Mouse (Mus musculus): ENCODE results near the gene Txlng. TPM values are rescaled to one million over a fixed set of nuclear protein-coding genes. Genes with fewer than 3 reads are reported as not detected.
"Not testable (repeated sequence)": the region's sequence is repeated elsewhere in the genome, so short reads cannot be mapped to it uniquely, and the experiment has no call there.

Txlng gene
- polyA plus RNA-seq (2017; shearing (Covaris generic)): 10 to 100 TPM; 23.1 to 27.5 (median 23.6) TPM

- peak; percentile 92 for ATAC-seq
Measured at GRCm38 (mm10) chrX:162829203-162829708, at the start of gene Txlng. Gene Txlng (minus strand): TSS chrX:162829454.

- ATAC-seq: no peak
Measured at GRCm38 (mm10) chrX:162878236-162878635, 49.0 kb upstream of the Txlng start.

DNA sequence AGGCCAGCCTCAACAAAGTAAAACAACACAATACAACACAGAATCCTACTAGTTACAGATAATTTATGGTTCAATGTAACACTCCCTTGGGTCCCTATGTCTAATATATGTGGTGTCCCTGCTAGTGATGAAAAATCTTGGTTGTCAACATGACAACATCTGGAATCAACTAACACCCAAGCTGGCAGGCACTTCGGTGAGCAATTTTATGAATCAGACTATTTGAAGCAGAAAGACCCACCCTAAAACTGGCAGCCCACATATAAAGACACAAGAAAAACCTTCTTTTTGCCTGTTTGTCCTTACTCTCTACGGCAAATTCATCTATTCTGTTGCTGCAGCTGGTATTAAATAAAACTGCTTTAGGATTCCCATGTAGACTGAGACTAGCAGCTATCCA, 44.5 kb upstream of the Txlng start:
- no peak for ATAC-seq

DNA sequence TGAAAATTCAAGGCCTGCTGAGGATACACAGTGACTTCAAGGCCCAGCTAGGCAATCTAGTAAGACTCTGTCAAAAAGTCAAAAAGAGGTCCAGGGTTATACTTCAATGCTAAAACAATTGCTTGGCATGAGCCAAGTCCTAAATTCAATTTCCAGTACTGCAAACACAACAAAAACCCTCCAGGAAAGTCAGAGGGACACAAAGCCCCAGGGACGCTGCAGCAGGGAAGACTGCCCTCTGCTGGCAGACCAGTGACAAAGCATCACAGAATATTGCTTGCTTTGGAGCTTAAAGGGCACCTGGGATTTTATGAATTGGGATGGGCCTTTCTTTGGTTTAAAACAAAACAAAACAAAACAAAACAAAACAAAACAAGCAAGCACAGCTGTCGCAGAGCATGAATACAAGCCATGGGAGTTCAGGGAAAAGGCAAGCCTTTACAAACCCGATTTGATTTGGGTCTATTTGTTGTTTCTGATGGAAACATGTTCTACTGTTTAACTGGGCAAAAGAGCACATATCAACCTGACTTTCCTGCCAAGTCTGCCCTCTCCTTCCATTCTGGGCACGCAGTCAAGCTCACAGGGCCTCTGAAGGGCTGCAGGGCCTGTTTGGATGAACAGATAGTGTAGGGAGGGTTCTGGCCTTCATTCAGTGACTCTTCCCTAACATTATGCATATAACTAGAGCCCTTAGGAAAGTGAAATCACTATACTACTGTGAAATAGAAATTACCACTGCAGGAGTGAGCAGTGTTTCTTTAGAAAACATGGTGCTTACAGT, 42.7 kb upstream of the Txlng start:
- no peak for ATAC-seq

GRCm38 (mm10) chrX:162868294-162868965, 39.2 kb upstream of the Txlng start:
- no peak for ATAC-seq

- ATAC-seq: no peak
Measured at GRCm38 (mm10) chrX:162848682-162849081, 19.4 kb upstream of the Txlng start.

- ATAC-seq: no peak
Measured at GRCm38 (mm10) chrX:162845531-162845930, 16.3 kb upstream of the Txlng start.

DNA sequence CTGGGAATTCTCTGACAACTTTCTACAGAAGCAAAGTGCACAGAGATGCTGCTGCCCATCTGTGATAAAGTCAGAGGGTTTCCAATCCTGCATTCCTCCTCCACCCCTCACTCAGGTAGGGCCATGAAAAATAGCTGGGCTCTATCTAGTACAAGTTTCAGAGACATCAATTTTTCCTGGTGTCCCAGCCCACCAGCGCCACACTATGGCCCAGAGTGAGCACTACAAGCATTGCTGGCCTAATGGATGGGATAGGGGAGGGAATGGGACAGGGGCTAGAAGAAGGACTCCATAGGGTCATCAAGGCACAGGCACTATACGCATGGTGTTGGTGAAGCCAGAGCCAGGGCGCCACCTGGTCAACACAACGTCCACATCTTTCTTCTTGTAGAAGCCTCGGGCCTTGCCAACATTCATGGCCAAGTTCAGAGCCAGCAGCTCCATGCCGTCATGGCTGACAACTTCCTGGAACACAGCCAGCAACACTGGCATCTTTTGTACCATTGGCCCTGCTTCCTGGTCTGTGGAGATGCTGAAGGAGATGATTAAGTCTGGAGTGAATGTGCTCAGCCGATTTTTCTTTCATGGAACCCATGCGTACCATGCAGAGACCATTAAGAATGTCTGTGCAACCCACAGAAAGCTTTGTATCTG, 15.3 kb upstream of the Txlng start:
- ATAC-seq: no peak

DNA sequence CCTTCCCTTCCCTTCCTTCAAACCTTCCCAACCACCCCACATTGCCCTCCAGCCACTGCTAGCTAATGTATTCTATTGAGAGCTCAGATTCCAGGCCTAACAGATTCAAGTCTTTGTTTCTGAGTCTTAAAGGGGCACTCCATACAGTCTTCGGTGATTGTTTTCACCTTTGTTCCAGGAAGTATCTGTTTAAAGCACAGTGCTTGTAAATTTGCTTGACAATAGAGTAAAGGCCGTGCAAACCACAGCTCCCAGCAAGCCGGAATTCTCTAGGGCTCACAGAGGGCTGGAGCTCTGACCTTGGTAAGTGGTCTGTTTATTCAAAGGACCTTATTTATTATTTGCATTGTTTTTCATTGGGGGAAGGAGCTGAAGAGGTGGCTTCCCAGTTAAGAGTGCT, 2.8 kb upstream of the Txlng start:
- no peak for ATAC-seq

DNA sequence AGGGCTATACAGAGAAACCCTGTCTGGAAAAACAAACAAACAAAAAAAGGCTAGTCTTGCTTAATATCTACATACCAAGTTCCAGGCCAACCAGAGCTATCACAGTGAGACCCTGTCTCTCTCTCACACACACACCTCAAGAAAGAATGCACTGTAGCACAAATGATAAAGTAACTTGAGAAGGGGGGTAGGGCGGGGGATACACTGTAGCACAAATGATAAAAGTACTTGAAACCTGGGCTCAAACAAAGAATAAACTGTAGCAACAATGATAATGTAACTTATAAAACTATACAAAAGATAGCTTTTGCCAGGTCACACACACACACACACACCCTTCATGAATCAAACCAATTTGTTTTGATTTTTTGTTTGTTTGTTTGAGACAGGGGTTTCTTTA, 2.3 kb upstream of the Txlng start:
- ATAC-seq: no peak

DNA sequence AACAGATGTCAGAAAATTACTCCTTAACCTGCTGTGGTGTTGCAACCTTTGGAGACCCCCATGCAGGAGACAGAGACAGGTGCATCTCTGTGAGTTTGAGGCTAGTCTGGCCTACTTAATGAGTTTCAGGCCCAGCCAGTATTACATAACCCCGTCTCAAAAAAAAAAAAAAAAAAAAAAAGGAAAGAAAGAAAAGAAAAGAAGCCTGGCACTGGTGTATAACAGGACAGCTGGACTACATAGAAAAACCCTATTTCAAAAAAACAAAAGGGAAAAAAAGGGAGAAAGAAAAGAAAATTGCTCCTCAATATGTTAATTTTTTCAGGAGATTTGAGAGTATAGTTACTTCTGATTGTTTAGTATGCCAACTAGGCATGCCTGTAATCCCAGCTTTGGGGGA, 1.8 kb upstream of the Txlng start:
- no peak for ATAC-seq

GRCm38 (mm10) chrX:162830313-162830712, 1.1 kb upstream of the Txlng start:
- ATAC-seq: not testable (repeated sequence)

DNA sequence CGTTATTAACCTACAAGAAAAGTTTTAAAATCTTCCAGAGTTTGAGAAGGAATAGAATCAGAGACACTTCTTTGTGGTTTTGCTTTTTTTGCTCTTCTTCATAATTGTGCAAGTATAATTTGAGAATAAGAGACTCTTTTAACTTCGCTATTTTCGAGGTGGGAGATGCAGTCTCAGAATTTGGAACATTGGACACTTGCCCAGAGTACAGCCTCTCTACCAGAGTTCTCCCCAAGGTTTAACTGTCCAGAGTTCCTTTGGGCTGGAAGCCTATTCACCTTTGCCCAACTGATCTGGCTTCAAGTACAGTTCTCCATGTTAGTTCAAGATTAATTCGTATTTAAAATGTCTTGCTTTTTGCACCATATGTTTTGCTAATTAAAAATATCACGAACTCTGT, 487 bp upstream of the Txlng start:
- no peak for ATAC-seq

DNA sequence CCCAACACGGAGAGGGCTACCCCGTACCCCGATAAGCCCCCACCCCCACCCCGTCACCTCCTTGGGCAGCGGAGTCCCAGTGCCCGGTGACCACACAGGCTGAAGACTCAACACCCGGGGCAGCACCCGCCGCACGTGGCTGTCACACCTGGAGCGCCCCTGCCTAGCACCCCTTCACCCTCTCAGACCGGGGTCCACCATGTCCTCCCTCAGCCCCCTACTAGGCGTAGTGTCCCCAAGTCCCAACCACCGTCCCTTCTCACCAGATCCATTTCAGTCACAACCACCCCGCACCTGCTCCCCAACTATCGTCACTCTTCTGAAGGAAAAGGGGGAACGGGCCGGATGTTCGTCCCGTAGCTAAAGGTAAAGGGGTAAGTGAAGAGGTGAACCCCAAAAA, 471 bp downstream of the Txlng start:
- ATAC-seq: peak; percentile 26

GRCm38 (mm10) chrX:162828016-162828415, 1.2 kb downstream of the Txlng start:
- ATAC-seq: no peak

DNA sequence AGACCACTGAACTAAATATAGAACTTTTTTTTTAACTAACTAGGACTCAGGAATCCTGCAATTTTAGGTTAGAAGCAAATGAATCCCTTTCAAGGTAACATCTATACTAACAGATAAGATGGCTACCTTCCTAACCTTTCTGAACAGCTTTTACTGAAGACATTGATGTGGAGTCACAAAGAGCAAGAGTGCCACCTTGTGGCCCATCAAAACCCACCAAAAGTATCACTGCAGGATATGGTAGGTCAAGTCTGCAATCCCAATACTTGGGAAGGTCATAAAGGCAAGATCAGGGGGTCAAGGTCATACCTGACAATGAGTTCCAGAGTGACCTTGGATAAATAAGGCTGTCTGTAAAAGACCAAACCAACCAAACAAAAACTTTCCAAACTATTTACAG, 28.9 kb downstream of the Txlng start:
- peak; percentile 56 for ATAC-seq

DNA sequence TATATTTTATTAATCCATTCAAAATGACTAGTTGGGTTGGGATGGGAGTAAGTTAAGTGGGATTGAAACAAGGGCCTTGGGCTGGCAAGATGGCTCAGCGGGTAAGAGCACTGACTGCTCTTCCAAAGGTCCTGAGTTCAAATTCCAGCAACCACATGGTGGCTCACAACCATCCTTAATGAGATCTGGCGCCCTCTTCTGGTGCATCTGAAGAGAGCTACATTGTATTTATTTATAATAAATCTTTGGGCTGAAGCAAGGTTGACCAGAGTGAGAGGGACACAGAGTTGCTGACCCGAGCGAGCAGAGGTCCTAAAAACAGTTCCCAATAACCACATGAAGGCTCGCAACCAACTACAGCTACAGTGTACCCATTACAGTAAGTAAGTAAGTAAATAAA, 37.9 kb downstream of the Txlng start:
- ATAC-seq: not testable (repeated sequence)

GRCm38 (mm10) chrX:162788372-162788771, 40.9 kb downstream of the Txlng start:
- ATAC-seq: no peak

DNA sequence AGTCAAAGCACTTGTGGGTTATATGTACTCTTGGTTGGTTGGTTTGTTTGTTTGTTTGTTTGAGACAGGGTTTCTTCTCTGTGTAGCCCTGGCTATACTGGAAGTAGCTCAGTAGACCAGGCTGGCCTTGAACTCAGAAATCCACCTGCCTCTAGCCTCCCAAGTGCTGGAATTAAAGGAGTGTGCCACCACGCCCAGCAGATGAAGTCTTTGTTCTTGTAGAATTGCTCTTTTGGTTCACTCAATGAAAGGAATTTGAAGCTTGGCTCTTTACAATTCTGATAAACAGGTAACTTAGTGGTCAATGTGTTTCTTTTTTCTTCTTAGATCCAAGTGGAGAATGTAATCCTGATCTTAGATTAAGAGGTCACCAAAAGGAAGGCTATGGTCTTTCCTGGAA, 58.5 kb downstream of the Txlng start:
- ATAC-seq: no peak

- no peak for ATAC-seq
Measured at GRCm38 (mm10) chrX:162761716-162762395, 67.4 kb downstream of the Txlng start.

DNA sequence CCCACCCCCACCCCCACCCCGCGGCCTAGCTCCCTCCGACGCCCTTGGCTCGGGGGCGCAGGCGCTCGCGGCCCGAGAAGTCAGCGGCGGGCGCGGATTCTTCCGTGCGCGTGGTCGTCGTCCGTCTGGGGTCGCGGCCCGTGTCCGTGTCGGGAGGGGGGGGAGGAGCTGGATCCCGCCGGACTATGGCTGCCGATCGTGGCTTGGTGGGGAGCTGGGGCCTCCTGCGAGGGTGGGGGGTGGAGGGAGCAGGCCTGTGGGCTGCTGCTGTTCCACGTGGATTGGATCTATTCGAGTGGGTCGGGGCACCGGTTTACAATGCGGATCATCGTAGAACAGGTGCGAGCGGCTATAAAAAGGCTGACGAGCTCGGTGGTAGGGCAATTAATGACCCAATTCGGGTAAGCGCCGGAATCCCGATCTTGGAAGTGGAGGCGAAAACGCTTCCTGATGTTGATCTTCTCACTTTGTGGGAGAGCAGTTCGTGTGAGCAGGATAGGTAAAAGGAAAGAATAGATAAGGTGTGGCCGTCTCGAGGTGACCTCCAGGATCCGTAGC, 68.2 kb downstream of the Txlng start:
- ATAC-seq: no peak

DNA sequence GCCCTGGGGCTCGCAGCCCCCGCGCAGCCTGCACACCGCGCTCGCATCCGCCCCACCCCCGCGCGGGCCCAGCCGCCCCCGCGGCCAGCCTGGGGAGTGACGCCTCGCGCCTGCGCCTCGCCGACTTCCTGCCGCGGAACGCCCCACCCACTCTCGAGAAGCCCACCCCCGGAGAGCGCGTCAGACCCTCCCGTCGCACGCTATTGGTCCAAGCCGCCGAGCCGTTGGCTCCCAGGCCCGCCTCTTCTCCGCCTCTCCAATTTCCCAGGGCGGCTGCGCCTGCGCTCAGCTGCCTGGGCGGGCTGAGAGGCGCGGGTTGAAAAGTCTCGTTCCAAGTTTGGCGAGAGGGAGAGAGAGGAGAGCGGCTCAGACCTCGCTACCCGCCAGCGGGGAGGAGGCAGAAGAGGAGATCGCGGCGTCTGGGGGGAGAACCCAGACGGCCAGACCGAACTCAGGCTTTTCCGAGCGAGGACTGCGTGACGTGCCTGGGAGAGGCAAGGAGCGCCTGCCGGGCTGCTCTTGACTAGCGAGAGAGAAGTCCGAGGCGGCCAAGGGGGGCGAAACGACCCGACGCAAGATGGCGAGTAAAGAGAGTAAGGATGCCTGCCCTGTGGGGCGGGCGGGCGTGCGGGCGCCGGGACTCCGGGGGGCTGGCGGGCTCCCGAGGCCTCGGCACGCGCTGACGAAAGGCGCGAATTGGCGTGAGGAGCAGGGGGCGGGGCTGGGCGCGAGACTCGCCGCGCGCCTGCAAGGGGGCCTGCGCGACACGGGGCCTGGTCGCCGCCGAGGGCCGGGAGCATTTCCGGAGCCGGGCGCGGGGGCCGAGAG, 68.9 kb downstream of the Txlng start, which contains the start of gene Rbbp7:
Rbbp7 (plus strand) TSS at position 288 of the 828 bp plus-strand sequence.
- peak; percentile 86 for ATAC-seq

All from inflammation-experienced regulatory T-cells, adult 6 months (primary cell).